Mouse (Mus musculus): ENCODE data around the gene Atf6. TPM values are rescaled to one million over a fixed set of nuclear protein-coding genes. Genes with fewer than 3 reads are reported as not detected.

Atf6 gene
- total and polyA plus RNA-seq, 2 experiments from 2014 or later: 13.0 to 41.5 TPM

- Histone ChIP-seq H3K4me3 (ENCODE audit: low read depth, low read length) (no peak overlapping the region), H3K4me1 (ENCODE audit: control insufficient read depth, insufficient read depth) (peaks cover 4% of the 10 kb centered on the region; the same call in 1 of the 2 replicates), H3K9ac (replicated peaks; ENCODE audit: low read depth, low read length) (no peak overlapping the region), H3K9me3 (replicated peaks; ENCODE audit: control insufficient read depth, low read length) (no peaks in the 10 kb centered on the region), H3K27ac (ENCODE audit: low read depth) (no peak overlapping the region), H3K4me2 (ENCODE audit: low read depth, low read length) (no peak overlapping the region), H3K27me3 (ENCODE audit: control insufficient read depth, insufficient read depth, low read length) (no peaks in the 10 kb centered on the region), H3K36me3 (replicated peaks; ENCODE audit: control insufficient read depth, insufficient read depth, low read length) (peaks cover 19% of the 10 kb centered on the region)
- WGBS: 48% methylated on average over 3 of the region's 3 CpGs
- no peak for DNase-seq (ENCODE audit: low spot score)
- no peak for ATAC-seq (ENCODE audit: insufficient read depth, low read depth)
- TF ChIP-seq CTCF (IDR thresholded peaks at IDR 0.05; ENCODE audit: low read depth) (no peak), EP300 (IDR thresholded peaks at IDR 0.05; ENCODE audit: low read depth) (no peak)
Measured at GRCm38 (mm10) chr1:170800694-170801093, 66.9 kb downstream of the Atf6 start.

- H3K9me3 ChIP-seq (replicated peaks; ENCODE audit: control insufficient read depth, low read length): no peaks in the 10 kb centered on the region
- H3K4me3 ChIP-seq (ENCODE audit: low read depth, low read length): no peak overlapping the region
- no peak overlapping the region for H3K27ac ChIP-seq (ENCODE audit: low read depth)
- TF ChIP-seq EP300 (IDR thresholded peaks at IDR 0.05; ENCODE audit: low read depth): no peak
- TF ChIP-seq CTCF (IDR thresholded peaks at IDR 0.05; ENCODE audit: low read depth): no peak
- DNase-seq (ENCODE audit: low spot score) (no peak), ATAC-seq (ENCODE audit: insufficient read depth, low read depth) (no peak)
- no peaks in the 10 kb centered on the region for H3K4me1 ChIP-seq (ENCODE audit: control insufficient read depth, insufficient read depth)
- H3K36me3 ChIP-seq (replicated peaks; ENCODE audit: control insufficient read depth, insufficient read depth, low read length): peaks cover 34% of the 10 kb centered on the region
- no peaks in the 10 kb centered on the region for H3K27me3 ChIP-seq (ENCODE audit: control insufficient read depth, insufficient read depth, low read length)
- H3K4me2 ChIP-seq (ENCODE audit: low read depth, low read length): no peak overlapping the region
- no peak overlapping the region for H3K9ac ChIP-seq (replicated peaks; ENCODE audit: low read depth, low read length)
- WGBS: 72% methylated on average over 9 of the region's 9 CpGs
Measured at GRCm38 (mm10) chr1:170795741-170796347, 71.7 kb downstream of the Atf6 start.

GRCm38 (mm10) chr1:170791542-170791941, 76.0 kb downstream of the Atf6 start:
- H3K9ac ChIP-seq (replicated peaks; ENCODE audit: low read depth, low read length): no peak overlapping the region
- no peak for ATAC-seq (ENCODE audit: insufficient read depth, low read depth)
- H3K4me1 ChIP-seq (ENCODE audit: control insufficient read depth, insufficient read depth): no peaks in the 10 kb centered on the region
- H3K27ac ChIP-seq (ENCODE audit: low read depth): no peak overlapping the region
- 28% methylated on average over 6 of the region's 6 CpGs for WGBS
- no peak overlapping the region for H3K4me3 ChIP-seq (ENCODE audit: low read depth, low read length)
- TF ChIP-seq CTCF (IDR thresholded peaks at IDR 0.05; ENCODE audit: low read depth) (no peak), EP300 (IDR thresholded peaks at IDR 0.05; ENCODE audit: low read depth) (no peak)
- H3K9me3 ChIP-seq (replicated peaks; ENCODE audit: control insufficient read depth, low read length): no peaks in the 10 kb centered on the region
- H3K27me3 ChIP-seq (ENCODE audit: control insufficient read depth, insufficient read depth, low read length): no peaks in the 10 kb centered on the region
- no peak for DNase-seq (ENCODE audit: low spot score)
- peaks cover 38% of the 10 kb centered on the region for H3K36me3 ChIP-seq (replicated peaks; ENCODE audit: control insufficient read depth, insufficient read depth, low read length)
- H3K4me2 ChIP-seq (ENCODE audit: low read depth, low read length): no peak overlapping the region

DNA sequence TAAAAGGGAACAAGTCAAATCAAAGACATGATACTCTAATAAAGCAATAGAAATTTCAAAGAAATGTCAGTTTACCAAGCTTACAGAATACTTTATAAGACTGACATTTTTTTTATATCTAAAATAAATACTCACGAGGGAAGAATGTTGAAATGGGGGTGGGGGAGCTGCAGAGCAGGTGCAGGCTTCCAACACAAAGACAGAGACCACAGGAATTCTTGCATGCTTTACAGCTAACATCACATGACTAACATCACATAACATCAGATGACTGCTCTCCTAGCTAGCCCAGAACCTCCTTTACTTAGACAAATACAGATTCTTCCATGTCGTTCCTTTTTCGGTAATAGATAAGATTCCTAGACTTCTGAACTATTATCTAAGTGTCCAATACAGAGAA, 76.6 kb downstream of the Atf6 start:
- DNase-seq (ENCODE audit: low spot score) (no peak), ATAC-seq (ENCODE audit: insufficient read depth, low read depth) (no peak)
- H3K27me3 ChIP-seq (ENCODE audit: control insufficient read depth, insufficient read depth, low read length): no peaks in the 10 kb centered on the region
- no peak overlapping the region for H3K27ac ChIP-seq (ENCODE audit: low read depth)
- H3K4me1 ChIP-seq (ENCODE audit: control insufficient read depth, insufficient read depth): no peaks in the 10 kb centered on the region
- no peak overlapping the region for H3K4me3 ChIP-seq (ENCODE audit: low read depth, low read length)
- H3K4me2 ChIP-seq (ENCODE audit: low read depth, low read length): no peak overlapping the region
- peaks cover 44% of the 10 kb centered on the region for H3K36me3 ChIP-seq (replicated peaks; ENCODE audit: control insufficient read depth, insufficient read depth, low read length)
- H3K9ac ChIP-seq (replicated peaks; ENCODE audit: low read depth, low read length): no peak overlapping the region
- WGBS: 16% methylated on average over 3 of the region's 3 CpGs
- H3K9me3 ChIP-seq (replicated peaks; ENCODE audit: control insufficient read depth, low read length): no peaks in the 10 kb centered on the region
- no peak for TF ChIP-seq CTCF (IDR thresholded peaks at IDR 0.05; ENCODE audit: low read depth)
- no peak for TF ChIP-seq EP300 (IDR thresholded peaks at IDR 0.05; ENCODE audit: low read depth)

- H3K4me3 ChIP-seq (ENCODE audit: low read depth, low read length): no peak overlapping the region
- no peaks in the 10 kb centered on the region for H3K9me3 ChIP-seq (replicated peaks; ENCODE audit: control insufficient read depth, low read length)
- H3K4me2 ChIP-seq (ENCODE audit: low read depth, low read length): no peak overlapping the region
- no peak for ATAC-seq (ENCODE audit: insufficient read depth, low read depth)
- H3K27me3 ChIP-seq (ENCODE audit: control insufficient read depth, insufficient read depth, low read length): no peaks in the 10 kb centered on the region
- WGBS: 41% methylated on average over 1 of the region's 1 CpGs
- peaks cover 37% of the 10 kb centered on the region for H3K36me3 ChIP-seq (replicated peaks; ENCODE audit: control insufficient read depth, insufficient read depth, low read length)
- H3K27ac ChIP-seq (ENCODE audit: low read depth): no peak overlapping the region
- no peaks in the 10 kb centered on the region for H3K4me1 ChIP-seq (ENCODE audit: control insufficient read depth, insufficient read depth)
- no peak overlapping the region for H3K9ac ChIP-seq (replicated peaks; ENCODE audit: low read depth, low read length)
- DNase-seq (ENCODE audit: low spot score): no peak
- TF ChIP-seq CTCF (IDR thresholded peaks at IDR 0.05; ENCODE audit: low read depth) (no peak), EP300 (IDR thresholded peaks at IDR 0.05; ENCODE audit: low read depth) (no peak)
Measured at GRCm38 (mm10) chr1:170787643-170788042, 79.9 kb downstream of the Atf6 start.

Measured in heart, postnatal 0 days (tissue).